Mouse (Mus musculus) neural tube, embryonic 11.5 days (tissue): ENCODE measurements around the gene Tent5b. TPM values are rescaled to one million over a fixed set of nuclear protein-coding genes. Genes with fewer than 3 reads are reported as not detected.

Experiments
- ATAC-seq: fragments of 200-750 bp; cut with Nextera tagmentation; 2 replicates; pipeline ENCODE4 v1.8.0; 2017; ENCODE audit warnings: moderate number of reproducible peaks, mild to moderate bottlenecking, moderate TSS enrichment, moderate library complexity; ENCODE audit not compliant: insufficient read depth, low FRiP score, low TSS enrichment
- DNase-seq: peaks from one replicate; pipeline ENCODE4 v3.0.0-alpha.2; 2015; ENCODE audit warnings: low spot score
- H3K27ac ChIP-seq: fragments of 300-500 bp; sonication (generic); 2 replicates; pipeline ENCODE4 v1.5.1; 2014; ENCODE audit warnings: low read depth, mild to moderate bottlenecking, low read length
- H3K27me3 ChIP-seq: fragments of 300-500 bp; sonication (generic); 2 replicates; pipeline ENCODE4 v1.6.1; 2014; ENCODE audit warnings: mild to moderate bottlenecking, low read length, mixed read lengths; ENCODE audit not compliant: control insufficient read depth, insufficient read depth
- H3K36me3 ChIP-seq: fragments of 300-500 bp; sonication (generic); 2 replicates; pipeline ENCODE4 v1.6.1; 2014; ENCODE audit warnings: mild to moderate bottlenecking, low read length, moderate library complexity, mixed read lengths; ENCODE audit not compliant: control insufficient read depth, insufficient read depth
- H3K4me1 ChIP-seq: fragments of 300-500 bp; sonication (generic); 2 replicates; pipeline ENCODE4 v1.6.1; 2014; ENCODE audit warnings: low read length, mixed read lengths; ENCODE audit not compliant: control insufficient read depth, insufficient read depth
- H3K4me2 ChIP-seq: fragments of 300-500 bp; sonication (generic); 2 replicates; pipeline ENCODE4 v1.6.1; 2014; ENCODE audit warnings: low read depth, mild to moderate bottlenecking, moderate library complexity
- H3K4me3 ChIP-seq: fragments of 300-500 bp; sonication (generic); 2 replicates; pipeline ENCODE4 v1.5.1; 2014; ENCODE audit warnings: low read depth, low read length
- H3K9ac ChIP-seq: fragments of 300-500 bp; sonication (generic); 2 replicates; pipeline ENCODE4 v1.6.1; 2014; ENCODE audit warnings: mild to moderate bottlenecking, low read length
- H3K9me3 ChIP-seq: fragments of 300-500 bp; sonication (generic); 2 replicates; pipeline ENCODE4 v1.6.1; 2016; ENCODE audit warnings: low read length; ENCODE audit not compliant: control insufficient read depth
- WGBS: fragments of 180-500 bp; shearing (Covaris S2); extraction: QIAGEN DNeasy Blood & Tissue Kit; methylation state at CpG from one replicate; pipeline ENCODE4 v1.1.7; 2014; 5-methylcytosine and 5-hydroxymethylcytosine counted together
- polyA plus RNA-seq: library from polyadenylated mRNA; unstranded; fragments of >200 nt; fragmentation: Nextera tagmentation; extraction: Ambion mirVana; gene quantifications from 2 replicates; pipeline ENCODE4 v1.2.1, GENCODE M21; 2014

Tent5b gene
- polyA plus RNA-seq, 1 experiment from 2014 or later, result 0.38 TPM

DNA sequence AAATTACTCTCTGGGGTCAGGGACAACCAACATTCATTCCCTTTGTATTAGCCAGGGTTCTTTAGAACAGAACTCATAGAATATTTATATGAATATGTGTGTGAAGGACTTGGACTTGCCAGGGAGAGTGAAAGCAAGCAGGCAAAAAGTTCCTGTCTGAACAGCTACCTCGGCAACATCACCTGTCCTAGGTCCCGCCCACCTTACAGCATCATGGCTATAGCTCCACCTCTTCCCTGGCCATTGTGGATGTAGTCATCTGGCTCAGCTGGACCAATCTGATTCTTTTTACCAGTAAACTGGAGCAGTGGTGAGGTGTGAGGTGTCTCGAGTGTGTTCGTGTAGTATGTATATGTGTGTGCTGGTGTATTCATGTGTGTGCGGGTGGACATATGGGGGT, 34.2 kb upstream of the Tent5b start:
- no peak overlapping the region for H3K27ac ChIP-seq
- no peaks in the 10 kb centered on the region for H3K9me3 ChIP-seq
- DNase-seq (no peak), ATAC-seq (no peak)
- WGBS, result 81% methylated on average over 5 of the region's 5 CpGs
- no peak overlapping the region for H3K4me2 ChIP-seq
- no peaks in the 10 kb centered on the region for H3K36me3 ChIP-seq
- H3K4me1 ChIP-seq, result no peaks in the 10 kb centered on the region; the same call in 1 of the 2 replicates
- H3K9ac ChIP-seq, result no peak overlapping the region
- H3K4me3 ChIP-seq, result no peak overlapping the region
- H3K27me3 ChIP-seq, result no peaks in the 10 kb centered on the region

DNA sequence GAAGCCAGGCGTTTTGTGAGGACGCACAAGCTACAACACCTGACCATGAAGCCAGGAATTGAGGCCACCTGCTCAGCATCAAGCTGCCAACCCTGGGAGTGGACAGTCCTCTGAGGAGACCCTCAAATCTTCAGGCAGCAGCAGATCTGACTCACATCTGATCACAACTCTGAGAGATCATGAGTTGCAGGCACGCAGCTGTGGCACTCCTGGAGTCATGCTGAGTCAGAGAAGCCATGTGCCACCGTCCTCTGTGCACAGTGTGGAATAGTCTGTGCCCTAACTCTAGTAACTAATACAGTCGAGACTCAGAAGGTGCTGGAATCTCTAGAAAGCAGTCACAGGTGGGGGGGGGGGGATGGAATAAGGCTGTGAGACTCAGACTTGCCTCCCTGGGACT, 32.6 kb upstream of the Tent5b start:
- ATAC-seq (no peak), DNase-seq (no peak)
- no peaks in the 10 kb centered on the region for H3K36me3 ChIP-seq
- H3K27ac ChIP-seq, result no peak overlapping the region
- no peak overlapping the region for H3K4me2 ChIP-seq
- H3K27me3 ChIP-seq, result no peaks in the 10 kb centered on the region
- no peak overlapping the region for H3K9ac ChIP-seq
- H3K4me3 ChIP-seq, result no peak overlapping the region
- no peaks in the 10 kb centered on the region; the same call in 1 of the 2 replicates for H3K4me1 ChIP-seq
- WGBS, result 61% methylated on average over 5 of the region's 5 CpGs
- no peaks in the 10 kb centered on the region for H3K9me3 ChIP-seq

DNA sequence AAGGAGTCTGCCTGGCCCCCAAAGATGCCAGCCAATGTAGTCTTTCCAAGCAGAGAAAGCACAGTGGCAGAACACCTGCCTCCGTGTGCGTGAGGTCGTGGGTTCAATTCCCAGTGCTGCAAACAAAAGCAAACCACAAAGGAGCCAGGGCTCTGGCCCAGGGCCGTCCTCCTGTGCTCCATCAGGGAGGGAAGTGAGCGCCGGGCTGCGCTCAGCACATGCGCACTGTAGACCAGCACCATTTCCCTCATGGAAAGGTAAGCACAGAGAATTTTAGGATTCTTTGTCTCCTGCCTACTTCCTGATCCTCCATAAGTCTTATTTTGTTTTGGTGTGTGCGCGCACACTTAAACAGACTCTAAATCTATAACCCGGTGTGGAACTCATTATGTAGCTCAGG, 32.0 kb upstream of the Tent5b start:
- no peak overlapping the region for H3K9ac ChIP-seq
- no peak for DNase-seq
- no peak overlapping the region for H3K4me2 ChIP-seq
- no peaks in the 10 kb centered on the region for H3K27me3 ChIP-seq
- ATAC-seq, result no peak
- no peak overlapping the region for H3K27ac ChIP-seq
- no peaks in the 10 kb centered on the region; the same call in 1 of the 2 replicates for H3K4me1 ChIP-seq
- H3K36me3 ChIP-seq, result no peaks in the 10 kb centered on the region
- no peaks in the 10 kb centered on the region for H3K9me3 ChIP-seq
- no peak overlapping the region for H3K4me3 ChIP-seq
- WGBS, result 81% methylated on average over 11 of the region's 11 CpGs

DNA sequence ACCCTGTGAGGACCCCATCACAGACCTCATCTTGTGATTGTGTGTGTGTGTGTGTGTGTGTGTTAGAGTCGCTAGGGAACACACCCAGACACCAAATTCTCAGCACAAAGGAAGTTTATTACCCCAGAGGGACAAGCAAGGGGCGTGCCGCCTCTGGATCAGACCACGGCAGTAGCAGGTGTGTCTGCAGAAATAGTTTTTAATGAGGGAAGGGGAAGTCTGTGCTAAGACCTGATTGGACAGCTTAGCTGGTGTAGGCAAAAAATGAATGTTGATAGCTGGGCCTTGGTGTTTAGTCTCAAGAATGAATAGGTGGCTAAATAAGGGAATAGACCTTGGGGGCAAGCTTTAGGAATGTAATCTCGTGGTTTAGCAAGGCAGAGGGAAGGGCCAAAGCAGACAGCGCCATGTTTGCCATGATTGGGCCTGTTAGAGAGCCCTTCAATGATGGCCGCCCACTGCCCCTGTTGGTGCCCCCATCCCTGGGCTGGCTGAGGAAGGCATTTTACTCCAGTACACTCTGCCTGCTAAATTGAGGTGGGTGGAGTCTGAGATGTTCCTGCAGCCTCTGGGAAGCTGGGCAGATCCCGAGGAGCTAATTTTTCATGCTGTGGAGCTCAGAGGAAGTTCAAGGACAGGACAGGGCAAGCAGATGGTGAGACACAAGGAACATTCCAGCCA, 31.1 kb upstream of the Tent5b start:
- WGBS, result 61% methylated on average over 8 of the region's 8 CpGs
- Histone ChIP-seq H3K36me3 (no peaks in the 10 kb centered on the region), H3K4me2 (no peak overlapping the region), H3K4me1 (no peaks in the 10 kb centered on the region; the same call in 1 of the 2 replicates), H3K4me3 (no peak overlapping the region), H3K9ac (no peak overlapping the region), H3K27ac (no peak overlapping the region), H3K27me3 (no peaks in the 10 kb centered on the region), H3K9me3 (no peaks in the 10 kb centered on the region)
- ATAC-seq (no peak), DNase-seq (no peak)

DNA sequence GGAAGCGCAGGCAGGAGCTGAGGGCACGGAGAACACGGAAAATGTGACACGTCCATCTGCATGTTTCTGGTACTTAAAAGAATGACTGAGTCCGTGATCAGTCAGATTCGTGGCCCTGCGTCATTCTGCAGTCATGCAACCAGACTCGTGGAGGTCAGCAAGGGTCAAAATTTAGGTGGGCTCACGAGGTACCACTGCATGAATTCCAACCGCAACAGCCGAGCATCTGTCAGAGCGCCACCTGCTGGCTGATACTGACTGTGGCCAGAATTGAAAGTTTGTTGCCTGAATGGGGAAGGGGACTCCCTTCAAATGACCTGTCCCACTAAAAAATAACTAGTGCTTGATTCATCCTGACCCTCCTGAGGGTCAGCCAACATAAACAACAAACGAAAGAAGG, 30.2 kb upstream of the Tent5b start:
- DNase-seq (peak; percentile 73), ATAC-seq (no peak)
- Histone ChIP-seq H3K4me1 (no peaks in the 10 kb centered on the region; the same call in 1 of the 2 replicates), H3K9ac (no peak overlapping the region), H3K4me3 (no peak overlapping the region), H3K27ac (no peak overlapping the region), H3K9me3 (no peaks in the 10 kb centered on the region), H3K36me3 (no peaks in the 10 kb centered on the region), H3K4me2 (no peak overlapping the region), H3K27me3 (no peaks in the 10 kb centered on the region)
- WGBS, result 15% methylated on average over 13 of the region's 13 CpGs

DNA sequence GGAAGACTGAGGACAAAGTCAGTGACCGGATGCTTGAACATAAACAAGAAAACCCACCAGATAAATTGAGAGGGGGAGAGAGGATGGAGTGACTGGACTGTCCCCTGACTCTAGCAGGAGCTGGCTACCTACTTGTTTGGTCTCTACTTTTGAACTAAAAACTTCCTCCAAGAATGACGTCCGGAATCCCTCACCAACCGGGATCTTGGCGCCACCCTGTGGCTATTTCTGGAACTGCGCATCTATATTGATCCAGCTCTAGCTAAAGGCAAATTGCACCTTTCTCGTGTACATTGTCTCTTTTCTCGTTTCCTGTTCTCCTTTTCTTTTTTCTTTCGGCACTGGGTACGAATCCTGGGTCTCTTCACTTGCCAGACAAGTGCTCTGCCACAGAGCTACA, 28.4 kb upstream of the Tent5b start:
- Histone ChIP-seq H3K9ac (no peak overlapping the region), H3K4me3 (no peak overlapping the region), H3K27me3 (no peaks in the 10 kb centered on the region), H3K4me2 (no peak overlapping the region), H3K27ac (no peak overlapping the region), H3K36me3 (no peaks in the 10 kb centered on the region), H3K9me3 (no peaks in the 10 kb centered on the region), H3K4me1 (no peaks in the 10 kb centered on the region; the same call in 1 of the 2 replicates)
- ATAC-seq (no peak), DNase-seq (peak; percentile 83)
- WGBS, result 16% methylated on average over 10 of the region's 10 CpGs

DNA sequence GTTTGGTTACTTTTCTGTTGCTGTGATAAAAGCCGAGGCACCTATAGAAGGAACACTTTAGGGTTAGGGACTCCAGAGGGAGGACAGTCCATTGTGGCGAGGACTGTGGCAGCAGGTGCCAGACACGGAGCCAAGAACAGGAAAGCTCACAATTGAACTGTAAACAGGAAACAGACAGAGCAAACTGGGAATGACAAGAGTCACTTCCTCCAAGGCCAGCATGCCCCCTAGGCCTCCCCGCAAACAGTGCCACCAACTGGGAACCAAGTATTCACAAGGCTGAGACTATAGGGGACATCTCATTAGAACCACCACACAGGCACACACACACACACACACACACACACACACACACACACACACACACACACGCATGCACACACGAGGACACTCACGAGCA, 27.5 kb upstream of the Tent5b start:
- H3K4me2 ChIP-seq, result no peak overlapping the region
- 83% methylated on average over 5 of the region's 7 CpGs for WGBS
- ATAC-seq, result no peak
- no peaks in the 10 kb centered on the region for H3K9me3 ChIP-seq
- DNase-seq, result no peak
- no peaks in the 10 kb centered on the region for H3K27me3 ChIP-seq
- no peak overlapping the region for H3K4me3 ChIP-seq
- H3K4me1 ChIP-seq, result no peaks in the 10 kb centered on the region; the same call in 1 of the 2 replicates
- H3K9ac ChIP-seq, result no peak overlapping the region
- H3K27ac ChIP-seq, result no peak overlapping the region
- H3K36me3 ChIP-seq, result no peaks in the 10 kb centered on the region

DNA sequence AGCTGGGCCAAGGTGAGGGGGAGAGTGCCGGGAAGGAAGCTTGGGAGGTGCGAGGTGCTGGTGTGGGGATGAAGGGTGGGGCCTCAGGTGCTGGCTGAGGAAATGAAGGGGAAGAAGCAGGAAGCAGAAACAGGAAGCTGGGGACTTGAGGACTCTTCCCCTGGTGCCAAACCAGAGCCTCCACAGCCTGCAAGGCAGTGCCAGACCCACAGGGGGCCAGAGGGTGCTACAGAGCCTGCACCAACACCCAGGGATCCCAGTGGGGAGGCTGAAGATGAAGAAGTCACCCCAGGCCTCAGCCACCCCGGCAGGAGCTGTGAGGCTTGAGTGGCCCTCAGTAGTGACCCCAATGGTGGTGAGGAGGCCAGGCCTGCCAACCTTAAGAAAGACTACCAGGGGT, 21.9 kb upstream of the Tent5b start:
- ATAC-seq, result no peak
- DNase-seq, result no peak
- WGBS, result 69% methylated on average over 3 of the region's 3 CpGs

DNA sequence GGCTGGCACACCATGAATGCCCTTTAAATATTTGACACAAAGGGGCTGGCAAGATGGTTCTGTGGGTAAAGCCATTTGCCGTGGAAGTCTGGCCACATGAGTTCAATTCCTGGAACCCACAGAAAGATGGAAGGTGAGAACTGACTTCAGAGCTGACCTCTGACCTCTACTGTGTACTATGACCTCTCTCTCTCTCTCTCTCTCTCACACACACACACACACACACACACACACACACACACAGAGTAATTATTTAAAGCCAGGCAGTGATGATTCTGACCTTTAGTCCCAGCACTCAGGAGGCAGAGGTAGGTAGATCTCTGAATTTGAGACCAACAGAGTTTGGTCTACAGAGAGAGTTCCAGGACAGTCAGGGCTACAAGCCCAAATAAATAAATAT, 19.9 kb upstream of the Tent5b start:
- DNase-seq (no peak), ATAC-seq (no peak)
- H3K27me3 ChIP-seq, result no peaks in the 10 kb centered on the region
- no peak overlapping the region for H3K9ac ChIP-seq
- H3K4me1 ChIP-seq, result no peaks in the 10 kb centered on the region
- no peak overlapping the region for H3K4me2 ChIP-seq
- no peak overlapping the region for H3K27ac ChIP-seq
- WGBS, result 79% methylated on average over 1 of the region's 1 CpGs
- no peaks in the 10 kb centered on the region for H3K9me3 ChIP-seq
- H3K36me3 ChIP-seq, result no peaks in the 10 kb centered on the region
- H3K4me3 ChIP-seq, result no peak overlapping the region

More for the DNA sequence above, 21.9 kb upstream of the Tent5b start:
- Histone ChIP-seq H3K9ac (no peak overlapping the region), H3K36me3 (no peaks in the 10 kb centered on the region), H3K4me1 (no peaks in the 10 kb centered on the region), H3K27me3 (no peaks in the 10 kb centered on the region), H3K9me3 (no peaks in the 10 kb centered on the region), H3K27ac (no peak overlapping the region), H3K4me3 (no peak overlapping the region), H3K4me2 (no peak overlapping the region)
